Mouse (Mus musculus): Measurements from ENCODE around the gene Cfap298.

DNA sequence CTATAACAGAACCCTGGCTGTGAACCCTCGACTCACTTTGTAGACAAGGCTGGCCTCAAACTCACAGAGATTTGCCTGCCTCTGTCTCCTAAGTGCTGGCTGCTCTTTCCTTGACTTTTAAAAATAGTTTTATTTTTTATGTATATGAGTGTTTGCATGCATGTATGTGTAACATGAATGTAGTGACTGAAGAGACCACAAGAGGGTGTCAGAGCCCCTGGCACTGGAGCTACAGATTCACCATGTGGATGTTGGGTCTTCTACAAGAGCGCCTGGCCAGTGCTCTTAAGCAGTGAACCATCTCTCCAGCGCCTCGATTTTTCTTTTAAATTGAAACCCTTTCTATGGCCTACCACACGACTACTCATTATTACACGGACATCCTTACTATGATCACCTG is 18.9 kb upstream of the Cfap298 start:
- TF ChIP-seq CTCF (IDR thresholded peaks at IDR 0.05; ENCODE audit: low read depth, low read length) (no peak), TAL1 (conservative IDR thresholded peaks at IDR 0.05; ENCODE audit: low read depth, low read length) (no peak), GATA1 (IDR thresholded peaks at IDR 0.05; ENCODE audit: borderline replicate concordance, low read length) (no peak), POLR2AphosphoS5 (IDR thresholded peaks at IDR 0.05; ENCODE audit: insufficient replicate concordance, low read depth, low read length) (no peak)

Measured in G1E (cell line).